Mouse (Mus musculus) cortical plate, adult 2 months (tissue): ENCODE results near the gene Gga2.

Source experiments
- CTCF ChIP-seq: fragments of 200-500 bp; IDR thresholded peaks from 2 replicates; pipeline ENCODE4 v1.5.1; 2011; ENCODE audit warnings: mild to moderate bottlenecking, control low read depth, low read length; ENCODE audit not compliant: insufficient read depth; ENCODE audit errors: extremely low read depth
- POLR2A ChIP-seq: fragments of 200-500 bp; IDR thresholded peaks from 2 replicates; pipeline ENCODE4 v1.6.1; 2011; ENCODE audit warnings: mild to moderate bottlenecking, low read length, control low read depth; ENCODE audit not compliant: insufficient read depth; ENCODE audit errors: extremely low read depth

DNA sequence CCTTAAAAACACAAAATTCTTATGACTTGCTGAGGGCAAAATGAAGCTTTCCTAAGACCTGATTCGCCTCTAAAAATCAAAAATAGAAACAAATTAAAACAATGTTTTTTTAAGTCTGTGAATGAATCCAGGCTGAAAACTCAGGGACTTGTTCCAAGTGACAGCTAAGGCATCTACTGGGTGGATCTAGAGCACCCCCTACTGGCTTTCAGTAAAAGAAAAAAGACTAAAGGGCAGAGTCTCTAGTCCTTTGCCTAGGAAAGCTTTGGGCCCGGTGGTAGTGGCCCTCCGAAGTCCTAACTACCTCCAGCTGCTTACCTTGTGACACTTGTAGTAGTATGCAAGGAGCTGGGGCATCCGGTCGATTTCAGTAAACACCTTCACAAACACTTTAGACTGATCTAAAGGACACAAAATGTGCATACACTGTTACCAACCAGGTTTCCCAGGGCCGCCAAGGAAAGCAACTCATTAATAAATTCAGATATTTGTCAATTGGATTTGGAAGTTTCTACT lies 57.1 kb downstream of the Gga2 start:
- peak; percentile 63 for TF ChIP-seq CTCF
- no peak for TF ChIP-seq POLR2A
